Mouse (Mus musculus) bone marrow macrophage, adult 2 months (primary cell): ENCODE results near the gene Hist1h4k.
"Not testable (repeated sequence)": the region's sequence is repeated elsewhere in the genome, so short reads cannot be mapped to it uniquely, and the experiment has no call there.

Experiments used
- CTCF ChIP-seq: IDR thresholded peaks from 2 replicates; pipeline ENCODE4 v1.5.1; 2012; ENCODE audit warnings: low read depth, mild to moderate bottlenecking, low read length, moderate library complexity
- POLR2A ChIP-seq: IDR thresholded peaks from 2 replicates; pipeline ENCODE4 v1.6.1; 2012; ENCODE audit warnings: mild to moderate bottlenecking, low read depth, low read length, borderline replicate concordance

- not testable (repeated sequence) for TF ChIP-seq POLR2A, CTCF
Observed at GRCm38 (mm10) chr13:21716540-21717391, 33.5 kb downstream of the Hist1h4k start.
